ENCODE assay signal across 9 mouse cellular contexts in the genomic region with DNA sequence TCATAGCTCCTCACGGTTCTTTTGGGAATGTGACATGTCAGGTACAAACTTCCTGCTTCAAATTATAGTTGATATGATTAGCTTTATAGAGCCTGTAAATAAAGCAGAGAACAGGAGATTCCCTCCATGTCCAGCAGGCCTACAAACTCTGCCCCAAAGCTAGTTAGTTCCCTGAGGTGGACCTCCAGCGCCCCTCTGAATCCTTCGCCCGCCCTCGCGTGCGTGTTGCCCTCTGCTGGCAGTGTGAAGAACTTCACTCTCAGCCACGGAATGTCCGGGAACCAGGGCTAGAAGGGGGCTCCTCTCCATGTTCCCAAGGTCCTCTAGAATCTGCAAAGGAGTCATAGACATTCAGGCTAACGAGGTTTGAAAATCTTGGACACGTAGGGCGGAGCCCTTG. TPM values are rescaled to one million over a fixed set of nuclear protein-coding genes. Genes with fewer than 3 reads are reported as not detected.
DNase-seq lines count a peak whose midpoint lies in the region; ATAC-seq and TF ChIP-seq lines count a peak whose summit lies in the region.
"Had no signal": no experiment of that assay in that cellular context is flagged by ENCODE, and none has a peak within 500 bp of the region (broad histone marks: within the 10 kb centered on the region; RNA-seq: fewer than 3 reads in every experiment).

No protein-coding gene starts in this region.

- WGBS in hindbrain, embryonic 11.5 days: 4% methylated on average over 12 of the region's 12 CpGs
- 6% methylated on average over 12 of the region's 12 CpGs for WGBS in hindbrain, embryonic 13.5 days
- 5% methylated on average over 12 of the region's 12 CpGs for WGBS in embryonic facial prominence, embryonic 11.5 days

- H3K9ac ChIP-seq in hindbrain, embryonic 11.5 days (ENCODE audit: low read depth, low read length): no peak overlapping the region
- H3K9ac ChIP-seq in hindbrain, embryonic 13.5 days: no peak overlapping the region
- H3K9ac ChIP-seq in embryonic facial prominence, embryonic 11.5 days (replicated peaks; ENCODE audit: low read length): no peak overlapping the region
- H3K9ac ChIP-seq: liver, embryonic 15.5 days had no signal

- no peak for ATAC-seq in hindbrain, embryonic 11.5 days (ENCODE audit: low FRiP score)
- ATAC-seq in hindbrain, embryonic 13.5 days (ENCODE audit: low FRiP score): no peak
- no peak for ATAC-seq in G1E (ENCODE audit: extremely low read depth, insufficient number of reproducible peaks, low FRiP score, poor library complexity, severe bottlenecking)
- ATAC-seq in embryonic facial prominence, embryonic 11.5 days (replicated peaks; ENCODE audit: insufficient number of reproducible peaks, low FRiP score, low TSS enrichment, low read depth): no peak

- TF ChIP-seq CTCF in G1E (IDR thresholded peaks at IDR 0.05; ENCODE audit: low read depth, low read length): peak; percentile 81

- peaks cover 82% of the 10 kb centered on the region for H3K27me3 ChIP-seq in hindbrain, embryonic 11.5 days (ENCODE audit: control insufficient read depth, insufficient read depth, low read length)
- H3K27me3 ChIP-seq in hindbrain, embryonic 13.5 days: peaks cover 93% of the 10 kb centered on the region
- peaks cover 92% of the 10 kb centered on the region for H3K27me3 ChIP-seq in G1E (ENCODE audit: insufficient read depth, low read length)
- peaks cover 49% of the 10 kb centered on the region for H3K27me3 ChIP-seq in embryonic facial prominence, embryonic 11.5 days (ENCODE audit: control insufficient read depth, insufficient read depth, low read length)

- no peaks in the 10 kb centered on the region for H3K36me3 ChIP-seq in hindbrain, embryonic 11.5 days (ENCODE audit: control insufficient read depth, insufficient read depth, low read length)
- H3K36me3 ChIP-seq in hindbrain, embryonic 13.5 days: no peaks in the 10 kb centered on the region
- no peaks in the 10 kb centered on the region for H3K36me3 ChIP-seq in G1E (replicated peaks)
- H3K36me3 ChIP-seq in embryonic facial prominence, embryonic 11.5 days (replicated peaks; ENCODE audit: control insufficient read depth, insufficient read depth, low read depth, low read length): no peaks in the 10 kb centered on the region
- H3K36me3 ChIP-seq: liver, embryonic 15.5 days had no signal

- no peaks in the 10 kb centered on the region for H3K9me3 ChIP-seq in hindbrain, embryonic 11.5 days (ENCODE audit: control insufficient read depth, low read length)
- no peaks in the 10 kb centered on the region for H3K9me3 ChIP-seq in hindbrain, embryonic 13.5 days
- H3K9me3 ChIP-seq in G1E (replicated peaks): no peaks in the 10 kb centered on the region
- H3K9me3 ChIP-seq in embryonic facial prominence, embryonic 11.5 days (replicated peaks; ENCODE audit: control insufficient read depth, low read length): no peaks in the 10 kb centered on the region
- H3K9me3 ChIP-seq: liver, embryonic 15.5 days had no signal

- H3K27ac ChIP-seq in hindbrain, embryonic 11.5 days (ENCODE audit: low read depth, low read length): no peak overlapping the region
- no peak overlapping the region for H3K27ac ChIP-seq in hindbrain, embryonic 13.5 days
- no peak overlapping the region for H3K27ac ChIP-seq in embryonic facial prominence, embryonic 11.5 days (replicated peaks; ENCODE audit: low read depth, low read length)
- H3K27ac ChIP-seq: liver, embryonic 15.5 days had no signal

- DNase-seq in hindbrain, embryonic 11.5 days (ENCODE audit: low spot score): peak; percentile 77
- DNase-seq in G1E (ENCODE audit: low spot score): peak; percentile 67
- peak; percentile 69 for DNase-seq in embryonic facial prominence, embryonic 11.5 days (ENCODE audit: low spot score)
- peak; percentile 69 for DNase-seq in lung, postnatal 10 days
- peak; percentile 77 for DNase-seq in thymus, postnatal 4 days
- DNase-seq in layer of hippocampus, adult 8-10 months (ENCODE audit: low spot score in 2 of 2): no peak
- DNase-seq in left cerebral cortex, adult 8-10 months (ENCODE audit: low spot score in 2 of 2): no peak

- no peak overlapping the region for H3K4me2 ChIP-seq in hindbrain, embryonic 11.5 days (replicated peaks; ENCODE audit: low read depth, low read length)
- H3K4me2 ChIP-seq in hindbrain, embryonic 13.5 days: no peak overlapping the region
- no peak overlapping the region for H3K4me2 ChIP-seq in embryonic facial prominence, embryonic 11.5 days (ENCODE audit: low read depth, low read length)
- H3K4me2 ChIP-seq: liver, embryonic 15.5 days had no signal

- no peak overlapping the region for H3K4me3 ChIP-seq in hindbrain, embryonic 11.5 days (ENCODE audit: low read depth, low read length)
- H3K4me3 ChIP-seq in hindbrain, embryonic 13.5 days: no peak overlapping the region
- H3K4me3 ChIP-seq in G1E (ENCODE audit: low read depth, low read length): no peak overlapping the region
- no peak overlapping the region for H3K4me3 ChIP-seq in embryonic facial prominence, embryonic 11.5 days (ENCODE audit: low read depth, low read length)
- H3K4me3 ChIP-seq: liver, embryonic 15.5 days had no signal

- peaks cover 2% of the 10 kb centered on the region for H3K4me1 ChIP-seq in hindbrain, embryonic 11.5 days (replicated peaks; ENCODE audit: control insufficient read depth, insufficient read depth, low read length)
- H3K4me1 ChIP-seq in hindbrain, embryonic 13.5 days (replicated peaks): peaks cover 19% of the 10 kb centered on the region
- peaks cover 39% of the 10 kb centered on the region for H3K4me1 ChIP-seq in G1E (ENCODE audit: insufficient read depth, low read depth, low read length)
- peaks cover 3% of the 10 kb centered on the region; the same call in 1 of the 2 replicates for H3K4me1 ChIP-seq in embryonic facial prominence, embryonic 11.5 days (ENCODE audit: control insufficient read depth, insufficient read depth, low read length)

RNA-seq across cellular contexts. Expression of gene Smug1, which starts 11.2 kb away (rescaled TPM):
- polyA plus RNA-seq in hindbrain, embryonic 11.5 days (2014; fragmentation: Nextera tagmentation; extraction: Ambion mirVana): 23.9 and 35.8 TPM in 2 replicates
- polyA plus RNA-seq in hindbrain, embryonic 13.5 days (2015; fragmentation: Nextera tagmentation; extraction: Ambion mirVana): 40.7 and 41.2 TPM in 2 replicates
- total RNA-seq in G1E (2014; fragmentation: Nextera tagmentation) (7.8 and 10.6 TPM in 2 replicates), G1E (2017) (9.0 and 11.3 TPM in 2 replicates)
- polyA plus RNA-seq in G1E (2012): 3.6 and 5.0 TPM in 2 replicates
- 17.8 and 20.5 TPM in 2 replicates for polyA plus RNA-seq in embryonic facial prominence, embryonic 11.5 days (2014; fragmentation: Nextera tagmentation; extraction: Ambion mirVana)
- total RNA-seq in layer of hippocampus, adult 8-10 months (2022): 10 to 100 TPM; 13.2 to 21.6 (median 17.3) TPM
- 10 to 100 TPM; 18.9 to 24.5 (median 19.8) TPM for total RNA-seq in left cerebral cortex, adult 8-10 months (2022)

Comparison
In these comparisons a context has a peak if more than half of its experiments do, and no peak if none do; other contexts are left out.
1. DNase-seq: peak in hindbrain, embryonic 11.5 days (single experiment), G1E (single experiment), embryonic facial prominence, embryonic 11.5 days (single experiment), lung, postnatal 10 days (single experiment) and thymus, postnatal 4 days (single experiment); none in layer of hippocampus, adult 8-10 months (0 of 2) and left cerebral cortex, adult 8-10 months (0 of 2).